Mouse (Mus musculus) cortical plate, adult 2 months (tissue): ENCODE data around the gene Zfp42.

ENCODE experiments used
- CTCF ChIP-seq: fragments of 200-500 bp; IDR thresholded peaks from 2 replicates; pipeline ENCODE4 v1.5.1; 2011; ENCODE audit warnings: mild to moderate bottlenecking, control low read depth, low read length; ENCODE audit not compliant: insufficient read depth; ENCODE audit errors: extremely low read depth
- POLR2A ChIP-seq: fragments of 200-500 bp; IDR thresholded peaks from 2 replicates; pipeline ENCODE4 v1.6.1; 2011; ENCODE audit warnings: mild to moderate bottlenecking, low read length, control low read depth; ENCODE audit not compliant: insufficient read depth; ENCODE audit errors: extremely low read depth

GRCm38 (mm10) chr8:43331657-43332056, 24.9 kb upstream of the Zfp42 start:
- TF ChIP-seq CTCF (no peak), POLR2A (no peak)
